Mouse (Mus musculus) gonadal fat pad, adult 2 months (tissue): ENCODE results near the gene Amph. TPM values are rescaled to one million over a fixed set of nuclear protein-coding genes. Genes with fewer than 3 reads are reported as not detected.
"Not testable (repeated sequence)": the region's sequence is repeated elsewhere in the genome, so short reads cannot be mapped to it uniquely, and the experiment has no call there.

ENCODE experiments used
- DNase-seq: peaks from one replicate; pipeline ENCODE4 v3.0.0-alpha.2; 2012; ENCODE audit warnings: low read depth
- polyA plus RNA-seq: library from polyadenylated mRNA; depleted of rRNA; stranded (reverse); fragments of >200 nt; gene quantifications from 2 replicates; pipeline ENCODE4 v1.2.3, GENCODE M21; 2012; rRNA removed

Amph gene
- polyA plus RNA-seq: 0.65 and 0.71 TPM in 2 replicates

GRCm38 (mm10) chr13:18948171-18949028, at the start of gene Amph:
Gene Amph (plus strand): TSS chr13:18948205.
- DNase-seq: no peak

DNA sequence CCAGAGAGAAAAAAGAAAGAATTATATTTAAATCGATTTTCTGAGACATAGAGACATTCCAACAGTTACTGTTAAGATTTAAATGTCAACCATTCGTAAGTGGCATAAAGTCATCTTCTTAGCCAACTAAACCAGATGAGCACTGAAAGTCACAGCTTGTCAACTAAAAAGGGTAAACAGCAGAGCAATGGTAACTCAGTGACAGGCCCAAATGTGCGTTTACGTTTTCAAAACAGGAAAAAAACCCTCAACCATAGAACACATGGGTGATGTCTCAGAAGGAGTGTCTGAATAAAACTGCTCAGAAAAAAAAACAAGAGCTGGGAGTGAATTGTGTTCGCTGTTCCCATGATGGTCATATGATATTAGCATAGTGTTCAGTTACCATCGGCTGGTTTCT, 44.4 kb upstream of the Amph start:
- no peak for DNase-seq

- no peak for DNase-seq
Measured at GRCm38 (mm10) chr13:18914774-18915173, 33.2 kb upstream of the Amph start.

- DNase-seq: not testable (repeated sequence)
Measured at GRCm38 (mm10) chr13:18933191-18933590, 14.8 kb upstream of the Amph start.

GRCm38 (mm10) chr13:18947686-18948085, 319 bp upstream of the Amph start:
- no peak for DNase-seq

DNA sequence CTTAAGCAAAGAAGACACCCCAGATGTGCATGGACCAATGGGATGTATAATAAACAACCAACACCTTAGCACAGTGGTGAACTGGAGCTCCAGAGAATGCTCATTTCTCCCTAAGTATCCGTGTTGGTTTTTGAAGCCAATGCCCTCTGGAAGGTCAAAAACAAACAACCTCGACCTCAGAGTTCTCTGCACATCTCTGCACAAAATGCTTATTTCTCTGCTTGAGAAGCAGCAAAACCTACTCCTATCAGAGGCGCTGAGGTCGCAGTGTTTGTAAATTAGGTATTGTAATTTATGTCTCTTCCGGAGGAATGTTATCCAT, 985 bp downstream of the Amph start:
- DNase-seq: no peak

GRCm38 (mm10) chr13:18949626-18950200, 1.7 kb downstream of the Amph start:
- no peak for DNase-seq

DNA sequence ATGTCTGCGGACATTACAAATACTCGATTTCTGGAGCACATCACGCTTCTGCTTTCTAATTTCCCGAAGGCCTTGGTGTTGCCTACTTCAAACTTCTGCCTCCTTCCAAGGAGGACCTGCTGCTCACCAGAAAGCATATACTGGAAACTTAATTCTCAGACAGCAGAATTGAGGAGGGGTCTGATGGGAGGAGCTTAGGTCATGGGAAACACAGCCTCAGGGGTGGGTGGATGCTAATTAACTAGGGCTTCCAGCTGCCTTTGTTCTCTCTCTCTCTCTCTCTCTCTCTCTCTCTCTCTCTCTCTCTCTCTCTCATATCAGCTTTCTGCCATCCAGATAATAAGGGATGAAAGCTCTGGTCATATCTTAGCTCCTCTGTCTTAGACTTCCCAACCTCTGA, 5.6 kb downstream of the Amph start:
- no peak for DNase-seq

DNA sequence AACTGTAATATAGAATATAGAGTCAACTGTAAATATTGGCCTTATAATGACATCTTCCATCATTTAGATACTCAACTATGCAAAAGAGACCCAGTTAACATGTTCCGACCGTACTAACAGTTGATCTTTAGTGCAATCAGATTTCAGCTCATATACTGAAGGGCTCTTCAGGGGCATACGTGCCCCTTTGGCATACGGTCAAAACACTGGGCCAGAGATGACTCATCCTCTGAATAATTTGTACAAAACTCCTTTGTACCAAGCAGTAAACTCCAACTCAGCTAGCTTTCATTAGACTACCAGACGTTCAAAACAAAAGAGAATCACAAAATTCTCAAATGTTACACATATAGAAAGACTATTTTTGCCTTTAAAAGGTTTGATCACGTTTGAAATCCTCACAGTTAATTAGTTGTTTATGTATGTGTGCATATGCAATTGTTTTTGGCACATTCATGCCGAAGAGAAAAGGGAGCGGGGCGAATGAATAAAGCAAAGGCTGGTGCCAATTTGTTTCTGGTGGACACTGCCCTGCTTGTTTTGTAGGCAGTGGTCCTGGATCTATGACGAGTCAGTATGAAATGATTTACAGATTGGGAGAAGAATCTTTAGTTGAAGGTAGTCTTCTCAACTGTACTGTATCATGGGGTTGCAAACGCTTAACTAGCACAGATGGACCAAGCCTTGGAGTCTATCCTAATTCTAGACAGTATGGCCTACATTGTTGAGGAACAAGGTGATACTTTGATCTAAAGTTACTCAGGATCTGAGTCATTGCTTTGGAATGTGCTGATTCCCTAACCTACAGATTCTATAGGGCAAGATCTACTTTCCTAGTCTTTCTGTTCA, 8.3 kb downstream of the Amph start:
- DNase-seq: no peak

- no peak for DNase-seq
Measured at GRCm38 (mm10) chr13:18957028-18957427, 9.0 kb downstream of the Amph start.

DNA sequence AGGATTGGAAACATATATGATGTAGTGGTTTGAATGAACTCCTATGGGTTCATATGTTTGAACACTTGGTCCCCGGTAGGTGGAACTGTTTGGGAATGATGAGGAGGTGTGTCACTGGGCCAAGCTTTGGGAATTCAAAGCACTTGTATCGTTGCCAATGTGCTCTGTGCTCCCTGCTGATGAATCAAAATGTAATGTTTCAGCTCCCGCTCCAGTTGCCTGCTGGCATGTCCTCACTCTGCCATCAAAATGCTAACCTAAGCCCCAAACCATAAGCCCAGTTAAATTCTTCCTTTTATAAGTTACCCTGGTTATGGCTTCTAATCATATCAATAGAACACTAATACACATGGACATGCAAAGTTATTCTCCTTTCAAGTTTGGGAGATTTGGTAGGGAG, 24.6 kb downstream of the Amph start:
- no peak for DNase-seq

- DNase-seq: no peak
Measured at GRCm38 (mm10) chr13:18974351-18974750, 26.3 kb downstream of the Amph start.

DNA sequence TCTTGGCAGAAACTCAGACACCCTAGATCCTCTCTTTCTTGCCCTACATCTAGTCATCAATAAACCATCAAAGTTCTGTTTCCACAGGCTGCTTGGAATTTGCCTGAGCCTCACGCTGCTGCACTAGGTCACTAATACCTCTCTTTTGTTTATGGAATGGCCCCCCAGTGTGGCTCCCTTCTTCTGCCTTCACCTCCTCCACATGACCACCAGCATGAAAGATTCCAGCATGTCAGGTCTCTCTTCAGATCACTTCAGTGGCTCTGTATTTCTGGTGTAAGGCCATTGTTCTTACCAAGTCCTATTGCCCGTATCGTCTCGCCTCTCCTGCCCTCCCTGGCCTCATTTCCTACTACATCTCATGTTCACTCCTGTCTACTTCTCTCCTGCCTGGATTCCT, 39.3 kb downstream of the Amph start:
- DNase-seq: no peak

GRCm38 (mm10) chr13:18988323-18988722, 40.3 kb downstream of the Amph start:
- DNase-seq: no peak

DNA sequence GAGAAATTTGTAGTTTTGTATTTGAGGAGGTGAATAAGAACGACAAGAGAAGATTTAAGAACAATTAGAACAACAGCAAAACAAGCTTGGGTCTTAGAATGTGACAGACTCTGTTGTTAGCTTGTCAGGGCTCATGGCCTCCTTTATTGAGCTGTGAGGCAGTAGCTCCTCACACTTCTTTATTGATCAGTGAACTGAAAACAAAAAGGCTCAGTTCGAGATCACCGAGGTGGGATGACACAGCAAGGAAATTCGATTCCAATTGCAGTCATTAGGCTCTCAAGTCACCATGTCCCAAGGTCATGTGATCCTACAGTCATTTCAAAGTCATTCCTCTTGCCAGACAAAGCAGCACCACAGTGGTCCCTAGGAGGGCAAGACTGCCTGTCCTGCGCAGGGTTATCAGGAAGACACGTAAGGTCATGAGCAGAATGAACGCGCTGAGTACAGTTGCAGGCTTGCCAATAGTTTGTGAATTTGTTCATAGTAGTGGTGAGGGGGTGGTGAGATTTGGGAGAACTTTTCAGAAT, 41.2 kb downstream of the Amph start:
- no peak for DNase-seq

- no peak for DNase-seq
Measured at GRCm38 (mm10) chr13:19002502-19002901, 54.5 kb downstream of the Amph start.

DNA sequence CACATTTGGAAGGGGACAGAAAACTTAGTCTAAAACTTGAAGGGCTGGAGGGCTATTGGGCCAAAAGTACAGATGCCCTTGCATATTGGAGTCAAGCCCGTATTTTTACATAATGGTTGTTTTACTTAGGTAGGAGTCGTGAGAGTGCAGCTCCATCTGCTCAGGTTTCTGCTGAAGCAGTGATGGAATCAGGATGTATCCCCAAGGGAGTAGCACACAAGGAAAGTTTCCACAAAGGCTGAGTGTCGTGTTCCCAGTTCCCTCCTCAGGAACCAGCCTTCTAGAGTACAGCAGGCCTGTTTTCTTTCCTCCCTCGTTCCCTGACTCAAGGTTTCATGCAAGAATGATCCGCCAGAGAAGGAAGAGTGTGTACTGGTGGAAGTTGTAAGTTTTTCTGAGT, 56.4 kb downstream of the Amph start:
- no peak for DNase-seq

DNA sequence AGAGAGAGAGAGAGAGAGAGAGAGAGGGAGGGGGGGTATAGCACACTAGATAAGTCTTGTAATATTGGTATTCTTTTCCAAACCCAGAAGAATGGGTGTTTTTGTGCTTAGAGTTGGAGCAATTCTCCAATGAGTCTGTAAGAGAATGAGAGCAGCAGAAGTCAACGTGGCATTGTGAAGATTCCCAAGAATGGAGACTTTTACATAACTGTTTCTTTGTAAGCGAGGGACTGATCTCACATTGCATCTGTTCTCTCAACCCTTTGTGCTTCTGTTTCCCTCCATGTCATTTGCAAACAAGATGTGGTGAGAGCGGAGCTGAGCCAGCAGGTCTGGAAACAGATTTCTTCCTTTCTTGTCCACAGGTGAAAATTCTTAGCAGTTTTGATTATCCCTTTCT, 60.4 kb downstream of the Amph start:
- DNase-seq: no peak

DNA sequence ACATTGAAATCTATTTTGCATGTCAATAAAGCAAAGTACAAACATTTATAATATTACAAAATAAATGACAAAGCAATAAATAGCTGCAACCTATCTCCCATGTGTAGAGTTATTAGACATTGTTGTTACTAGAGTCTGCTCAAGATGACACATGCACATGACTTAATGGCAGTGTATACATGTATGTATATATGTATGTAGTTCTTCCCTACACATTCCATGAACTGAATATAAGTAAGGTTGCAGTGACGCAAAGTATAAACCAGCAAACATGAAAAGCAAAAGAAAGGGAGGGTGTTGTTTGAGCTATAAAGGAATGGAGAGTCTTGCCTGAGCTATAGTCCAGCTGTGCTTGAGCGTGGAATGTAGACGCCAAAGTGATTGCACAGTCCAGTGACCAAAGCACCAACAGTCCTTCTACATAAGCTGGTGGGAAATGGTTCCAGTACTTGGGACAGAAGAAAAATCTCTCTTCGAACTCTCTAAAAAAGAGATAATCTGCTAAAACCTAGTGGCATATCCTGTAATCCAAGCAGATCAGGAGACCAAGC, 66.9 kb downstream of the Amph start:
- DNase-seq: no peak

DNA sequence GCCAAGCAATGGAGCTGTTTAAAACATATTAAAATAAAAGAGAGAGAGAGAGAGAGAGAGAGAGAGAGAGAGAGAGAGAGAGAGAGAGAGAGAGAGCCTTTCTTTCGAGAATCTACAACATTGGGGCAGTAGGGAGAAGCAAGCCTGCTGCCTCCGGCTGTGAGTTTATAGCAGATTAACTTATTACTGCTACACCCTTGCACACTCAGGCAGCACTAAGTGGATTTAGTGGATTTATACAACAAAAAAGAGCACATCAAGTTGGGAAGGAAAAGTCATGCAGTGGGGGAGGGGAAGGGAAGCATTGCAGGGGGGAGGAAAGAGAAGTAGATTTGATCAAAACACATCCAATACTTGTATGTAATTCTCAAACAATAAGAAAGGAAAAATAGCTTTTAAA, 73.5 kb downstream of the Amph start:
- DNase-seq: no peak

DNA sequence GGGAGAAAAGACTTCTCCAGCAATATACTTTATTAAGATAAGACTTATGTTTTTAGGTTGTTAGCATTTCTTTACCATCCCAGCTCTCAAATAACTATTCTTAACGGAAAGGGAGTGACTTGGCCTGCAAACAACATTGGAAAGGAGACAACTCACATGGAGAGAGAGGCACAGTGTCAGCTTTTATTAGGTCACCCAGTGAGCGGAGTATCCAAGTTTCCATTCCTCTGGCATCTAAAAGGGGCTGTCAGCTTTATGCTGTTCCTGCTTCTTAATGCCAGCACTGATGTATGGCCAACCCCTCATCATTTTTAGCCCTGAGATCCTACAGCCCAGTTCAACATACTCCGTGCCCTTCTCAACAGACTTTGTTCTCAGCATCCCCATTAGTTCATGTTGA, 74.3 kb downstream of the Amph start:
- DNase-seq: no peak

DNA sequence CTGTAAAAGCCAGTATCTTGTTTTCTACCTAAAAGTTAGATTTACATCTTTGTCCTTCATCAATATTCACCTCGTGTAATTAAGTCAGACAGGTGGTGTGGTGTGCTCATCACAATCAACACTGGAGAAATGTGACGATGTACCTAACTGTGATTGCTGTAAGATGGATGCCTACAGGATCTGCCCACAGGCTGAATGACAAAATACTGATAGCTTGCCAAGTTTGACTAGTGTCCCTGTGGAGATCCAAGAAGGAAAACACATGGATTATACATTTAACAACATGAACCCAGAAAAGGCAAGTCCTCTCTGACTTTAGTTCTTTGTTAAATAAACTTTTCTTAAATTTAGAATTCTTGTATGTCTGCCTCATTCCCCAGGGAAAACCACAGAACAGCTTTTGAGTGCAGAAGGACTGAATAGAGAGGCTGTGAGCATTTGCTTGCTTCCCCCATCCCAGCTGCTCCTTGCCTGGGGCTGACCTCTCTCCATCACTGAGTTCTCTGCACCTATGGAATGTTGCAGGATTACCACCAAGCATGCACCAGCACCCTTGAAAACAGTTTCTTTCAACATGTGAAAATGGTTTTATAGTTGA, 77.2 kb downstream of the Amph start:
- no peak for DNase-seq
